Mouse (Mus musculus): ENCODE results near the gene Hmga2. TPM values are rescaled to one million over a fixed set of nuclear protein-coding genes. Genes with fewer than 3 reads are reported as not detected.

The Hmga2 gene
- polyA plus RNA-seq, 1 experiment from 2014 or later, result 2.2 TPM

DNA sequence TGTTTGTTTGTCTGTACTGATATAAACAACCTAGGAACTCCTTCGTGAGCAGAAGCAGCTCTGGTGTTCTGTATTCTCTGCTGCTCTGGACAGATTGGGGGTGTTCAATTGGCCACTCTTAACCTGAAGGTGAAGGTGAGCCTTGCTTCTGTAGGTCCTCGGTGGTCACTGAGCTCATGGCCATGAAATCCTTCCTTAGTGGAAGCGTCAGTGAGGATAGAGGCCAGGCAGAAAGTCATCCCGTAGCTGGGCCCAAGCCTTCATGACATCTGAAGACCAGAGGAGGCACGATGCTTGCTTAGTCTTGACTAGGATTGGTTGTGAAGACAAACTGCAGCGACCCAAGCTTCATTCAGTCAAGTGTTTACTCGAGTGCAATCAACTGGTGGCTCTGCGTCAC, 35.9 kb upstream of the Hmga2 start:
- ATAC-seq, result no peak
- no peaks in the 10 kb centered on the region for H3K9me3 ChIP-seq (ENCODE audit: low read length)
- H3K9ac ChIP-seq (replicated peaks; ENCODE audit: low read depth), result no peak overlapping the region
- 67% methylated on average over 8 of the region's 8 CpGs for WGBS
- H3K4me1 ChIP-seq (ENCODE audit: insufficient read depth, low read depth, low read length), result no peaks in the 10 kb centered on the region
- no peaks in the 10 kb centered on the region for H3K27me3 ChIP-seq (replicated peaks; ENCODE audit: insufficient read depth, low read length)
- DNase-seq (ENCODE audit: low spot score), result no peak
- H3K4me3 ChIP-seq (ENCODE audit: low read depth, low read length), result no peak overlapping the region
- no peak overlapping the region for H3K27ac ChIP-seq (ENCODE audit: low read length)
- H3K4me2 ChIP-seq (replicated peaks; ENCODE audit: low read depth, low read length), result no peak overlapping the region
- no peaks in the 10 kb centered on the region for H3K36me3 ChIP-seq (ENCODE audit: insufficient read depth, low read length)
- TF ChIP-seq CTCF (IDR thresholded peaks at IDR 0.05) (no peak), EP300 (IDR thresholded peaks at IDR 0.05) (no peak)

GRCm38 (mm10) chr10:120503959-120504358, 27.7 kb upstream of the Hmga2 start:
- Histone ChIP-seq H3K4me2 (replicated peaks; ENCODE audit: low read depth, low read length) (no peak overlapping the region), H3K4me1 (ENCODE audit: insufficient read depth, low read depth, low read length) (no peaks in the 10 kb centered on the region), H3K4me3 (ENCODE audit: low read depth, low read length) (no peak overlapping the region), H3K9ac (replicated peaks; ENCODE audit: low read depth) (no peak overlapping the region), H3K9me3 (ENCODE audit: low read length) (no peaks in the 10 kb centered on the region), H3K27ac (ENCODE audit: low read length) (no peak overlapping the region), H3K36me3 (ENCODE audit: insufficient read depth, low read length) (no peaks in the 10 kb centered on the region), H3K27me3 (replicated peaks; ENCODE audit: insufficient read depth, low read length) (no peaks in the 10 kb centered on the region)
- ATAC-seq (no peak), DNase-seq (ENCODE audit: low spot score) (no peak)
- 83% methylated on average over 5 of the region's 5 CpGs for WGBS
- TF ChIP-seq EP300 (IDR thresholded peaks at IDR 0.05), result no peak
- TF ChIP-seq CTCF (IDR thresholded peaks at IDR 0.05), result no peak

DNA sequence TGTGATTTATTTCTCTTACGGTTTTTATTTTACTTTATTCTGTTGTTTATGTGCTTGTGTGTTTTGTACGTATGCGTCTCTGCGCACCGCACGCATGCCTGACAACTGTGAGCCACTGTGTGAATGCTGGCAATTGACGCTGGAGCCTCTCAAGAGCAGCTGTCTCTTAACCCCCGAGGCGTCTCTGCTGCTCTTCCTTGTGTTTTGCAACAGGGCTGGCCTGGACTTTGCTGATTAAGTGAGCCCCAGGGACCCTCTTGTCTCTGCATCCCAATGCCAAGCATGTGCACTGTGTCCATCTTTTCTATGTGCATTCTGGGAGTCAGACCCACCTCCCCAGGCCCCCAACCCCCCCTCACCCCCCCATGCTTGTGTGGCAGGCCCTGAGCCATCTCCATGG, 24.5 kb upstream of the Hmga2 start:
- H3K9me3 ChIP-seq (ENCODE audit: low read length), result no peaks in the 10 kb centered on the region
- H3K9ac ChIP-seq (replicated peaks; ENCODE audit: low read depth), result no peak overlapping the region
- H3K27ac ChIP-seq (ENCODE audit: low read length), result no peak overlapping the region
- H3K27me3 ChIP-seq (replicated peaks; ENCODE audit: insufficient read depth, low read length), result no peaks in the 10 kb centered on the region
- no peak for ATAC-seq
- H3K36me3 ChIP-seq (ENCODE audit: insufficient read depth, low read length), result no peaks in the 10 kb centered on the region
- H3K4me3 ChIP-seq (ENCODE audit: low read depth, low read length), result no peak overlapping the region
- TF ChIP-seq CTCF (IDR thresholded peaks at IDR 0.05) (no peak), EP300 (IDR thresholded peaks at IDR 0.05) (no peak)
- no peak overlapping the region for H3K4me2 ChIP-seq (replicated peaks; ENCODE audit: low read depth, low read length)
- DNase-seq (ENCODE audit: low spot score), result no peak
- no peaks in the 10 kb centered on the region for H3K4me1 ChIP-seq (ENCODE audit: insufficient read depth, low read depth, low read length)
- 64% methylated on average over 9 of the region's 9 CpGs for WGBS

DNA sequence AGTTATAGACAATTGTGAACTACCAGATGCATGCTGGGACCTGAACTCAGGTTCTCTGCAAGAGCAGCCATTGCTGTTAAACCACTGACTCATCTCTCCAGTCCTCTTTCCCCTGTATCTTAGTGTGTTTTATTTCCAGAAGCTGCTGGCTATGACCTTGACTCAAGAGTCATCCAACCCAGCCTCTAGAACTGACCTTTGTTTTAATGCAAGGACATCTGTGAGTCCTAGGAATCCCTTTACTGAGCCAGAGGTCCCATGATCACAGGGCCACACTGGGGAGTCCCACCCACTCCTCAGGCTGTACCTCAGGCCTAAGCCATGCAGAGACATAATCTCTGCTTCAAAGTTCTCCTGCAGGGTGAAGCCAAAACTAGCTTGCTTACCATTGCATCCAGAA, 21.8 kb upstream of the Hmga2 start:
- H3K4me3 ChIP-seq (ENCODE audit: low read depth, low read length), result no peak overlapping the region
- DNase-seq (ENCODE audit: low spot score) (no peak), ATAC-seq (no peak)
- H3K27ac ChIP-seq (ENCODE audit: low read length), result no peak overlapping the region
- H3K9ac ChIP-seq (replicated peaks; ENCODE audit: low read depth), result no peak overlapping the region
- H3K27me3 ChIP-seq (replicated peaks; ENCODE audit: insufficient read depth, low read length), result no peaks in the 10 kb centered on the region
- H3K9me3 ChIP-seq (ENCODE audit: low read length), result no peaks in the 10 kb centered on the region
- TF ChIP-seq EP300 (IDR thresholded peaks at IDR 0.05), result no peak
- TF ChIP-seq CTCF (IDR thresholded peaks at IDR 0.05), result no peak
- H3K4me2 ChIP-seq (replicated peaks; ENCODE audit: low read depth, low read length), result no peak overlapping the region
- H3K4me1 ChIP-seq (ENCODE audit: insufficient read depth, low read depth, low read length), result no peaks in the 10 kb centered on the region
- no peaks in the 10 kb centered on the region for H3K36me3 ChIP-seq (ENCODE audit: insufficient read depth, low read length)

GRCm38 (mm10) chr10:120494653-120495052, 18.4 kb upstream of the Hmga2 start:
- WGBS, result 92% methylated on average over 1 of the region's 1 CpGs
- Histone ChIP-seq H3K4me2 (replicated peaks; ENCODE audit: low read depth, low read length) (no peak overlapping the region), H3K9me3 (ENCODE audit: low read length) (no peaks in the 10 kb centered on the region), H3K36me3 (ENCODE audit: insufficient read depth, low read length) (no peaks in the 10 kb centered on the region), H3K27me3 (replicated peaks; ENCODE audit: insufficient read depth, low read length) (no peaks in the 10 kb centered on the region), H3K9ac (replicated peaks; ENCODE audit: low read depth) (no peak overlapping the region), H3K27ac (ENCODE audit: low read length) (no peak overlapping the region), H3K4me3 (ENCODE audit: low read depth, low read length) (no peak overlapping the region), H3K4me1 (ENCODE audit: insufficient read depth, low read depth, low read length) (no peaks in the 10 kb centered on the region)
- TF ChIP-seq EP300 (IDR thresholded peaks at IDR 0.05) (no peak), CTCF (IDR thresholded peaks at IDR 0.05) (no peak)
- DNase-seq (ENCODE audit: low spot score), result no peak
- ATAC-seq, result no peak

- no peak overlapping the region for H3K4me3 ChIP-seq (ENCODE audit: low read depth, low read length)
- no peak overlapping the region for H3K9ac ChIP-seq (replicated peaks; ENCODE audit: low read depth)
- H3K27me3 ChIP-seq (replicated peaks; ENCODE audit: insufficient read depth, low read length), result no peaks in the 10 kb centered on the region
- H3K27ac ChIP-seq (ENCODE audit: low read length), result no peak overlapping the region
- WGBS, result 59% methylated on average over 5 of the region's 5 CpGs
- H3K36me3 ChIP-seq (ENCODE audit: insufficient read depth, low read length), result no peaks in the 10 kb centered on the region
- DNase-seq (ENCODE audit: low spot score), result no peak
- H3K4me1 ChIP-seq (ENCODE audit: insufficient read depth, low read depth, low read length), result no peaks in the 10 kb centered on the region
- no peaks in the 10 kb centered on the region for H3K9me3 ChIP-seq (ENCODE audit: low read length)
- ATAC-seq, result no peak
- no peak overlapping the region for H3K4me2 ChIP-seq (replicated peaks; ENCODE audit: low read depth, low read length)
- TF ChIP-seq CTCF (IDR thresholded peaks at IDR 0.05) (no peak), EP300 (IDR thresholded peaks at IDR 0.05) (no peak)
These were observed 15.2 kb upstream of the Hmga2 start for GRCm38 (mm10) chr10:120491477-120491876.

DNA sequence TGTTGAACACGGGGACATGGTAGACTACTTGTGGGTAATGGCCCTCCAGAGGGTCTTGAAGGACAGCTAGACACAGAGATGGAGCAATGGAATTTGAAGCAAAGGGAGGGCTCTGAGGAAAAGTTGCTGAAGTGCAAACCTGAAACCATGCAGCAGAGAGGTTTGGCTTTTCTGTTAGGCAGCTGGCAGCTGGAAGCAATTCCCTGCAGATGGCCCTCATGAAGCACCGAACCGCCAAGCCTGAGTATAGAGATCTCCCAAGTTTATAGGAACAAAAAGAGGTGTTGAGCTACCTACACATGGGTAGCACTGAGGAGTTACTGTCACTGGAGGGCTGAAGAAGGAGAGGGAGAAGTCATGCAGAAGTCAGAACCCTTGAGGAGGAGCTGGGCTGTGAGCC, 13.3 kb upstream of the Hmga2 start:
- ATAC-seq, result no peak
- Histone ChIP-seq H3K36me3 (ENCODE audit: insufficient read depth, low read length) (no peaks in the 10 kb centered on the region), H3K27ac (ENCODE audit: low read length) (no peak overlapping the region), H3K9ac (replicated peaks; ENCODE audit: low read depth) (no peak overlapping the region), H3K4me3 (ENCODE audit: low read depth, low read length) (no peak overlapping the region), H3K4me2 (replicated peaks; ENCODE audit: low read depth, low read length) (no peak overlapping the region), H3K9me3 (ENCODE audit: low read length) (no peaks in the 10 kb centered on the region), H3K27me3 (replicated peaks; ENCODE audit: insufficient read depth, low read length) (no peaks in the 10 kb centered on the region), H3K4me1 (ENCODE audit: insufficient read depth, low read depth, low read length) (no peaks in the 10 kb centered on the region)
- no peak for TF ChIP-seq CTCF (IDR thresholded peaks at IDR 0.05)
- no peak for TF ChIP-seq EP300 (IDR thresholded peaks at IDR 0.05)
- DNase-seq (ENCODE audit: low spot score), result no peak
- 77% methylated on average over 3 of the region's 3 CpGs for WGBS
